Mouse (Mus musculus) liver, adult (tissue): ENCODE data around the gene Vmn2r91.
"Not testable (repeated sequence)": the region's sequence is repeated elsewhere in the genome, so short reads cannot be mapped to it uniquely, and the experiment has no call there.

Source experiments
- GATA4 ChIP-seq: IDR thresholded peaks from 2 replicates; pipeline ENCODE4 v1.6.1; 2014; ENCODE audit warnings: mild to moderate bottlenecking, low read length; ENCODE audit not compliant: insufficient replicate concordance

The Vmn2r91 gene

DNA sequence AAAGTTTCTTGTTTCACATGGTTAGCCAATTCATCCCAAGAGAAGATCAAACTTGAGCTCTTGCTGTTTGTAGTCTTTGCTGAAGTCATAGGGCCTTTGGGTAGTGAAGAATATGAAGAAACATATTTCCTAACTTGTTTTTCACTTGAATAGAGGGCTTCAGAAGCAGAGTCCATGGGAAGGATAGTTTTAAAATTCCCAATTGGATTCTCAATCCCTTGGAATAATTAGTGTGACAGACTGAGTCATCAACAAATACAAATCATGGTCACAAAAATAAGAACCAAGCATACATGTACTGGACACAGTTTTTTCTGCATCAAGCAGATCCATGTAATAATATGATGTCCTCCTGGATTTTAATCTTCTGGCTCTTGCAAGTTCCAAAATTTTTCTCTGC lies at the start of gene Vmn2r91:
Vmn2r91 (plus strand) TSS at position 301 of the 400 bp plus-strand sequence.
- TF ChIP-seq GATA4, result not testable (repeated sequence)

DNA sequence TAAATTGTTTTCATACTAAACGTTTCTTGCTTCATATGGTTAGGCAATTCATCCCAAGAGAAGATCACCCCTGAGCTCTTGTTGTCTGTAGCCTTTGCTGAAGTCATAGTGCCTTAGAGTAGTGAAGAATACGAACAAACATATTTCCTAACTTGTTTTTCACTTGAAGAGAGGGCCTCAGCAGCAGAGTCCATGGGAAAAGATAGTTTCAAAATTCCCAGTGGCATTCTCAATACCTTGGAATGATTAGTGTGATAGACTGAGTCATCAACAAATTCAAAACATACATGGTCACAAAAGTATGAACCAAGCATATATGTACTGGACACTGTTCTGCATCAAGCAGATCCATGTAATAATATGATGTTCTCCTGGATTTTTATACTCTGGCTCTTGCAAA lies 35.7 kb upstream of the Vmn2r91 start, which contains the start of gene Vmn2r124:
Vmn2r124 (plus strand) TSS at position 301 of the 400 bp plus-strand sequence.
- no peak for TF ChIP-seq GATA4

DNA sequence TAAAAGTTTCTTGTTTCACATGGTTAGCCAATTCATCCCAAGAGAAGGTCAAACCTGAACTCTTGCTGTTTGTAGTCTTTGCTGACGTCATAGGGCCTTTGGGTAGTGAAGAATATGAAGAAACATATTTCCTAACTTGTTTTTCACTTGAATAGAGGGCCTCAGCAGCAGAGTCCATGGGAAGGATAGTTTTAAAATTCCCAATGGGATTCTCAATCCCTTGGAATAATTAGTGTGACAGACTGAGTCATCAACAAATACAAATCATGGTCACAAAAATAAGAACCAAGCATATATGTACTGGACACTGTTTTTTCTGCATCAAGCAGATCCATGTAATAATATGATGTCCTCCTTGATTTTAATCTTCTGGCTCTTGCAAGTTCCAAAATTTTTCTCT lies 66.8 kb downstream of the Vmn2r91 start, which contains the start of gene Vmn2r92:
Vmn2r92 (plus strand) TSS at position 301 of the 400 bp plus-strand sequence.
- TF ChIP-seq GATA4, result not testable (repeated sequence)
